Mouse (Mus musculus): ENCODE measurements around the gene Dyrk1a. TPM values are rescaled to one million over a fixed set of nuclear protein-coding genes. Genes with fewer than 3 reads are reported as not detected.
A peak's percentile ranks its signal among the peaks of the same experiment; 100 is the strongest.

Gene Dyrk1a
- polyA plus RNA-seq, 1 experiment from 2014 or later: 16.8 TPM

DNA sequence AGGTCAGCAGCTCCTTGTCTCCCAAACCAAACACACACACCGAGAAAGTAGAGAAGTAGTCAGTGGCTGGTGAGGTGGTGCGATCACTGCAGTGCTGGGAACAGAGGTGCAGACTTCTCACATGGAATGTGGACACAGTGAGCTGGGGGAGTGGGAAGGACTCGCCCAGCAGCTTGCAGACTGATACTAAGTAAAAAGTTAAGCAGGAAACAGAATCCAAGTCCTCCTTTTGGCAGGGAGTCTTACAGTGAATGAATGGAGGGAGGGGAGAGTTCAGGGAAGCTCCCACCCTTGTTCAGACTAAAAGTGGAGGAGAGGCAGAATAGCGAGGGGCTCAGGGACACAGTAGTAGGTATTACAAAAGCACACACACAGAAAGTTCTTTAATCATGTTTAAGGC is 32.9 kb downstream of the Dyrk1a start:
- no peaks in the 10 kb centered on the region for H3K9me3 ChIP-seq (ENCODE audit: control insufficient read depth, low read depth, low read length)

DNA sequence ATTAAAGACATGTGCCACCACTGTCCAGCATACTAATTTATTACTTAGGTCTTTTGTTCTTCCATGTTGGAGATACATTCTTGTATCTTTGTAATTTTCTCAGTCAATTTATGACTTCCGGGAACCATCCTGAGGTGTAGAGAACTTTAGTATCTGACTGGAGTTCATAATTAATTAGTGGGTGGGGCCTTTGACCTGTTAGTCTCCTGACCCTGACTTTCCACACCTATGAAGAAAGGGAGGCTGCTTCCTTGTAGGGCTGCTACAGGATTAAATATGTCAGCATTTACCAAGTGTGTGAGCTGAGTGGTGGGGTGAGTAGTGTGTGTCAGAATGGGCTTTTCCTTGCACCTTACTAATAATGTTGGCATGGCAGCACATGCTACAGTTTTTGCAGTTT is 36.4 kb downstream of the Dyrk1a start:
- Histone ChIP-seq H3K9ac (replicated peaks; ENCODE audit: low read depth, low read length) (no peak overlapping the region), H3K4me2 (replicated peaks; ENCODE audit: low read depth, low read length) (no peak overlapping the region), H3K4me1 (ENCODE audit: control insufficient read depth, insufficient read depth, low read length) (peaks cover 25% of the 10 kb centered on the region), H3K36me3 (ENCODE audit: control insufficient read depth, insufficient read depth, low read length) (no peaks in the 10 kb centered on the region), H3K27ac (ENCODE audit: low read length) (no peak overlapping the region), H3K27me3 (ENCODE audit: control insufficient read depth, insufficient read depth, low read length) (no peaks in the 10 kb centered on the region), H3K9me3 (ENCODE audit: control insufficient read depth, low read depth, low read length) (no peaks in the 10 kb centered on the region), H3K4me3 (ENCODE audit: low read depth, low read length) (no peak overlapping the region)
- no peak for ATAC-seq (ENCODE audit: insufficient number of reproducible peaks, insufficient read depth, low FRiP score, low read depth)
- 76% methylated on average over 1 of the region's 1 CpGs for WGBS

More for the DNA sequence above, 32.9 kb downstream of the Dyrk1a start:
- H3K36me3 ChIP-seq (ENCODE audit: control insufficient read depth, insufficient read depth, low read length): no peaks in the 10 kb centered on the region
- no peak overlapping the region for H3K4me3 ChIP-seq (ENCODE audit: low read depth, low read length)
- H3K27ac ChIP-seq (ENCODE audit: low read length): no peak overlapping the region; the same call in 1 of the 2 replicates
- WGBS: 37% methylated on average over 4 of the region's 4 CpGs
- no peak overlapping the region for H3K9ac ChIP-seq (replicated peaks; ENCODE audit: low read depth, low read length)
- no peak overlapping the region for H3K4me2 ChIP-seq (replicated peaks; ENCODE audit: low read depth, low read length)
- H3K27me3 ChIP-seq (ENCODE audit: control insufficient read depth, insufficient read depth, low read length): no peaks in the 10 kb centered on the region
- H3K4me1 ChIP-seq (ENCODE audit: control insufficient read depth, insufficient read depth, low read length): peaks cover 42% of the 10 kb centered on the region
- ATAC-seq (ENCODE audit: insufficient number of reproducible peaks, insufficient read depth, low FRiP score, low read depth): no peak

DNA sequence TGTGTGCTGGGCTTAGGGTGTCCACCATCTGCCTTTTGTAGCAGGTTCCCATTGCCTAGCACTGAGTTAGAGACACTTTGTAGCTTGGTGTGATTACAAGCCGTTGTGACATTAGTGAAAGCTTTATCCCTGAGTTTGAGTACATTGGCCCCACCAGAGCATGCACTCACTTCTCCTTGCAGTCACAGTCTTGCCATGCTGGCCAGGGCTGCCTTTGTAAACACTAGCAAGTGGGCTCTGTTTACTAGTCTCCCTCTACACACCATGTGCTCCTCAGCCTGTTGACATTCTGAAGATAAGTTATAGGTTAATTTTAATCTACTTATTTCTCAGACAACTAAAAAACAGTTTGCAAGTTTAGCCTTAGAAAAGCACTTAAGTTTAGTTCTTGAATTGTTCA is 37.7 kb downstream of the Dyrk1a start:
- H3K4me3 ChIP-seq (ENCODE audit: low read depth, low read length): no peak overlapping the region
- no peaks in the 10 kb centered on the region for H3K27me3 ChIP-seq (ENCODE audit: control insufficient read depth, insufficient read depth, low read length)
- H3K4me1 ChIP-seq (ENCODE audit: control insufficient read depth, insufficient read depth, low read length): peaks cover 14% of the 10 kb centered on the region
- ATAC-seq (ENCODE audit: insufficient number of reproducible peaks, insufficient read depth, low FRiP score, low read depth): no peak
- H3K27ac ChIP-seq (ENCODE audit: low read length): peak overlapping the region; percentile 28; the same call in 1 of the 2 replicates
- no peak overlapping the region for H3K4me2 ChIP-seq (replicated peaks; ENCODE audit: low read depth, low read length)
- 53% methylated on average over 1 of the region's 1 CpGs for WGBS
- no peaks in the 10 kb centered on the region for H3K9me3 ChIP-seq (ENCODE audit: control insufficient read depth, low read depth, low read length)
- H3K9ac ChIP-seq (replicated peaks; ENCODE audit: low read depth, low read length): no peak overlapping the region
- H3K36me3 ChIP-seq (ENCODE audit: control insufficient read depth, insufficient read depth, low read length): no peaks in the 10 kb centered on the region

DNA sequence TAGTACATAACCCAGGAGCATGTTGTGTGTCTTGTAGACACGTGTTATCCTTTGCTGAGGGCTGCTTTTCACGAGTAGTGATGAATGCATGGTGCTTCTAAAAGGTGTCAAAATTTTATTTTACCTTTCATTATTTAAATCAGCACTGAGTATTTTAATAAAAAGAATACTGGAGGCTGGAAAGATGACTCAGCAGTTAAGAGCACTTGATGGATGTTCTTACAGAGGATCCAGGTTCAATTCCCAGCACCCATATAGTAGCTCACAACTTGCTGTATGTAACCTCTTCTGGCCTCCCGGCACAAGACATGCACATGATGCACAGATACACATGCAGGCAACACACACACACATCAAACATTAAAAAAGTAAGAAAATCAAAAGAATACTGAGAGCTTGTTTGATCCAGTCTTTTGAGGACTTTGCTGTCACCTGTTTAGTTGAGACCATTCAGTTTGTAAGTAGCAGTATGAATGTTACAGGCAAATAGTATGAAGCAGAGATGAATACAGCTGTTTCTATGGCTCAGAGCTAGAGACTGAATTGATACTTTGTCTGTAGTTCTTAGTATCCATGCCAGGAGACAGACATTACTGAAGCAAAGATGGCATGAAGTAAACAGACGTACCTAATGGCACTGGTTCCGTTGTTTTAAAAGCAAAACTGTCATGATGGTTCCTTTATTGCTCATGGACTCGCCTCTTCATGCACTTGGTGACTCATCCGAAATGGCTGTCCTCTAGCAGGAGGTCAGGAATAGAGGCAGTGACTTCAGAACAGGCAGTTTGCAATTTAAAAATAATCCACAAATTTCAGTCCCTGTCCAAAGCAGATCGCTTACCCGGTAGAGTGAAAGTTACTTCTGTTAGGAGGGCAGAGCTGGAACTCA is 39.1 kb downstream of the Dyrk1a start:
- WGBS: 80% methylated on average over 9 of the region's 9 CpGs
- no peak for ATAC-seq (ENCODE audit: insufficient number of reproducible peaks, insufficient read depth, low FRiP score, low read depth)
- H3K36me3 ChIP-seq (ENCODE audit: control insufficient read depth, insufficient read depth, low read length): no peaks in the 10 kb centered on the region

DNA sequence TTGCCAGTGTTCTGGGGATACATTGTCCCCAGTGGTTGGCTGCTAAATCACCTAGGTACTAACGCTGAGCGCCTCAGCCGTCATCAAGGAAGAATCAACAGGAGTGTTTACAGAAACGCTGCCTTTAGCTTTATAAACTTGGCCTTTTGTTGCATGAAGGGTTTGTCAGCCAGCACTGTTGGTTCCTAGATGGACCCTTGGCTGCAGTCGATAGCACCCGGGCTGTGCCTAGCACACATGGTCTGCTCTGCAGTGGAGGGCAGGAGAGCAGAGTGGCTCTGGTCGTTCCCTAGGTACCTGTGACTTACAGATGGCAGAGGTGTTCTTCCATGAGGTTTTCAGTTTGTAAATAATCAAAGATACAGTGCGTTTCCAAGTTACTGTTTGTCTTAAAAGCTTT is 42.8 kb downstream of the Dyrk1a start:
- 66% methylated on average over 8 of the region's 8 CpGs for WGBS

More for the DNA sequence above, 39.1 kb downstream of the Dyrk1a start:
- Histone ChIP-seq H3K4me1 (ENCODE audit: control insufficient read depth, insufficient read depth, low read length) (0 out of 2 replicates have a peak, but pooled peaks cover 3% of the 10 kb centered on the region), H3K4me3 (ENCODE audit: low read depth, low read length) (no peak overlapping the region), H3K4me2 (replicated peaks; ENCODE audit: low read depth, low read length) (no peak overlapping the region), H3K9me3 (ENCODE audit: control insufficient read depth, low read depth, low read length) (no peaks in the 10 kb centered on the region), H3K27ac (ENCODE audit: low read length) (no peak overlapping the region), H3K27me3 (ENCODE audit: control insufficient read depth, insufficient read depth, low read length) (no peaks in the 10 kb centered on the region), H3K9ac (replicated peaks; ENCODE audit: low read depth, low read length) (no peak overlapping the region)

DNA sequence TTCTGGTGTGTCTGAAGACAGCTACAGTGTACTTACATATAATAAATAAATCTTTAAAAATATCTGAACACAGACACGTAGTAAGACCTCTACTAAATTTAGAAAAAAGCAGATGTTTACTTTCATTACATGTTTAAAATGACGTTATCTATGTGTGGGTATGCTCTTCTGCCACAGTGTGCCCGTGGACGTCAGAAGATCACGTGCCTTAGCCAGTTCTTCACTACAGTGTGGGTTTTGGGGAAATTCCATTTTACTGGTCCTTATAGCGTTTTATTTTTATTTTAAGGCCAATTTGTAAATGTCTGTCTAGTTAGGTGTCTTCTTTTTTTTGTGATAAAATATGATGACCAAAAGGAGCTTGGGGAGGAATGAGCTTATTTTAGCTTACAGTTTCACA is 47.4 kb downstream of the Dyrk1a start:
- no peak overlapping the region for H3K4me2 ChIP-seq (replicated peaks; ENCODE audit: low read depth, low read length)
- 0 out of 2 replicates have a peak, but pooled peaks cover 3% of the 10 kb centered on the region for H3K4me1 ChIP-seq (ENCODE audit: control insufficient read depth, insufficient read depth, low read length)
- H3K4me3 ChIP-seq (ENCODE audit: low read depth, low read length): no peak overlapping the region
- no peaks in the 10 kb centered on the region for H3K27me3 ChIP-seq (ENCODE audit: control insufficient read depth, insufficient read depth, low read length)
- no peak overlapping the region for H3K27ac ChIP-seq (ENCODE audit: low read length)
- H3K36me3 ChIP-seq (ENCODE audit: control insufficient read depth, insufficient read depth, low read length): peaks cover 7% of the 10 kb centered on the region
- 84% methylated on average over 6 of the region's 6 CpGs for WGBS
- ATAC-seq (ENCODE audit: insufficient number of reproducible peaks, insufficient read depth, low FRiP score, low read depth): no peak
- H3K9me3 ChIP-seq (ENCODE audit: control insufficient read depth, low read depth, low read length): no peaks in the 10 kb centered on the region
- H3K9ac ChIP-seq (replicated peaks; ENCODE audit: low read depth, low read length): no peak overlapping the region

More for the DNA sequence above, 42.8 kb downstream of the Dyrk1a start:
- no peak overlapping the region for H3K4me3 ChIP-seq (ENCODE audit: low read depth, low read length)
- no peaks in the 10 kb centered on the region for H3K4me1 ChIP-seq (ENCODE audit: control insufficient read depth, insufficient read depth, low read length)
- no peaks in the 10 kb centered on the region for H3K9me3 ChIP-seq (ENCODE audit: control insufficient read depth, low read depth, low read length)
- no peak overlapping the region for H3K27ac ChIP-seq (ENCODE audit: low read length)
- H3K9ac ChIP-seq (replicated peaks; ENCODE audit: low read depth, low read length): no peak overlapping the region
- no peaks in the 10 kb centered on the region for H3K27me3 ChIP-seq (ENCODE audit: control insufficient read depth, insufficient read depth, low read length)
- ATAC-seq (ENCODE audit: insufficient number of reproducible peaks, insufficient read depth, low FRiP score, low read depth): no peak
- peaks cover 7% of the 10 kb centered on the region for H3K36me3 ChIP-seq (ENCODE audit: control insufficient read depth, insufficient read depth, low read length)
- no peak overlapping the region for H3K4me2 ChIP-seq (replicated peaks; ENCODE audit: low read depth, low read length)

DNA sequence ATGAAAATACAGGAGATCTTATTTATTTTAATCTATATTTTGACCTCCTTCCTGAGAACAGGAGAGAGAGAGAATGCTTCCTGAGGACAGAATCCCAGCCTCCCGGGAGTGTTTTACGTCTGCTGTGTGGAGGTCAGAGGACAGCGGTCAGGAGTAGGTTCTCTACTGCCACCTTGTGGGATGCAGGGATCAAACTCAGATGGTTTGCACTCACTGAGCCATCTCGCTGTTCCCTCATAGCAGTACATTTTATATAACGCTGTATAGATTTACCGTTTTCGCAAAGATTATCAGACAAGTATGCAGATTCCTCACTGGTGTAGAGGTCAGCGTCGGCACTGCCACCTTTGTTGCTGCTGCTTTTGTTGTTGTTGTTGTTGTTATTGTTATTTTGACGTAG is 48.7 kb downstream of the Dyrk1a start:
- 0 out of 2 replicates have a peak, but pooled peaks have one; percentile 46 for ATAC-seq (ENCODE audit: insufficient number of reproducible peaks, insufficient read depth, low FRiP score, low read depth)
- Histone ChIP-seq H3K9me3 (ENCODE audit: control insufficient read depth, low read depth, low read length) (no peaks in the 10 kb centered on the region), H3K4me3 (ENCODE audit: low read depth, low read length) (no peak overlapping the region), H3K27ac (ENCODE audit: low read length) (no peak overlapping the region), H3K27me3 (ENCODE audit: control insufficient read depth, insufficient read depth, low read length) (no peaks in the 10 kb centered on the region), H3K9ac (replicated peaks; ENCODE audit: low read depth, low read length) (no peak overlapping the region), H3K4me2 (replicated peaks; ENCODE audit: low read depth, low read length) (no peak overlapping the region), H3K36me3 (ENCODE audit: control insufficient read depth, insufficient read depth, low read length) (peaks cover 7% of the 10 kb centered on the region), H3K4me1 (ENCODE audit: control insufficient read depth, insufficient read depth, low read length) (0 out of 2 replicates have a peak, but pooled peaks cover 3% of the 10 kb centered on the region)
- WGBS: 52% methylated on average over 10 of the region's 10 CpGs

DNA sequence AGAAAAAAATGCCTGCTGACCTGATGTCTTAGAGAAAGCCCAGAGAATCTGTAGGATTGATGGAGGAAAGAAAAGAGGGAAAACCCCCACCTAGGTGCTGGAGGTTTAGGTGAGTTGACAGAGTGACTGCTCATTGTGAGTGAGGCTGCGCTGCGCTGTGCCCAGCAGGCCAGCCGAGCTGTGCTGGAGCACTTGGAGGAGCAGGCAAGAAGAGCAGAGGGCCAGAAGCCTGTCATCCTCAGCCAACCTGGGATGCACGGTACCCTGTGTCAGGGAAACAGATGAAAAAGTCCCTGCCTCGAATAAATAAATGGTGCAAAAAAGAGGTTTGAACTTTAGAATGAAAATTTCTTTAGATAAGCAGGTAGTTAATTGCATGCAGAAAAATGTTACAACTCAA is 49.5 kb downstream of the Dyrk1a start:
- H3K4me2 ChIP-seq (replicated peaks; ENCODE audit: low read depth, low read length): no peak overlapping the region
- no peak overlapping the region for H3K4me3 ChIP-seq (ENCODE audit: low read depth, low read length)
- H3K9ac ChIP-seq (replicated peaks; ENCODE audit: low read depth, low read length): no peak overlapping the region
- 89% methylated on average over 5 of the region's 5 CpGs for WGBS
- H3K4me1 ChIP-seq (ENCODE audit: control insufficient read depth, insufficient read depth, low read length): 0 out of 2 replicates have a peak, but pooled peaks cover 3% of the 10 kb centered on the region
- ATAC-seq (ENCODE audit: insufficient number of reproducible peaks, insufficient read depth, low FRiP score, low read depth): no peak
- peaks cover 7% of the 10 kb centered on the region for H3K36me3 ChIP-seq (ENCODE audit: control insufficient read depth, insufficient read depth, low read length)
- no peaks in the 10 kb centered on the region for H3K9me3 ChIP-seq (ENCODE audit: control insufficient read depth, low read depth, low read length)
- no peak overlapping the region for H3K27ac ChIP-seq (ENCODE audit: low read length)
- H3K27me3 ChIP-seq (ENCODE audit: control insufficient read depth, insufficient read depth, low read length): no peaks in the 10 kb centered on the region
